Mouse (Mus musculus) stomach, embryonic 16.5 days (tissue): ENCODE measurements around the gene Prkca. TPM values are rescaled to one million over a fixed set of nuclear protein-coding genes. Genes with fewer than 3 reads are reported as not detected.

Experiments used
- ATAC-seq: fragments of 200-750 bp; cut with Nextera tagmentation; 2 replicates; pipeline ENCODE4 v1.8.0; 2017; ENCODE audit warnings: moderate number of reproducible peaks, moderate TSS enrichment; ENCODE audit not compliant: insufficient read depth, low FRiP score
- H3K27ac ChIP-seq: fragments of 300-500 bp; sonication (generic); 2 replicates; pipeline ENCODE4 v1.5.1; 2014; ENCODE audit warnings: low read length
- H3K27me3 ChIP-seq: fragments of 300-500 bp; sonication (generic); 2 replicates; pipeline ENCODE4 v1.6.1; 2014; ENCODE audit warnings: low read length, control low read depth, mixed read lengths; ENCODE audit not compliant: control insufficient read depth, insufficient read depth
- H3K36me3 ChIP-seq: fragments of 300-500 bp; sonication (generic); 2 replicates; pipeline ENCODE4 v1.6.1; 2014; ENCODE audit warnings: low read length; ENCODE audit not compliant: control insufficient read depth, insufficient read depth
- H3K4me1 ChIP-seq: fragments of 300-500 bp; sonication (generic); 2 replicates; pipeline ENCODE4 v1.6.1; 2014; ENCODE audit warnings: low read length, control low read depth, mixed read lengths; ENCODE audit not compliant: control insufficient read depth, insufficient read depth
- H3K4me2 ChIP-seq: fragments of 300-500 bp; sonication (generic); 2 replicates; pipeline ENCODE4 v1.6.1; 2014; ENCODE audit warnings: low read depth, low read length, mixed read lengths
- H3K4me3 ChIP-seq: fragments of 300-500 bp; sonication (generic); replicated peaks from 2 replicates; pipeline ENCODE4 v1.5.1; 2014; ENCODE audit warnings: mild to moderate bottlenecking, low read length
- H3K9ac ChIP-seq: fragments of 300-500 bp; sonication (generic); 2 replicates; pipeline ENCODE4 v1.6.1; 2014; ENCODE audit warnings: low read length
- H3K9me3 ChIP-seq: fragments of 300-500 bp; sonication (generic); replicated peaks from 2 replicates; pipeline ENCODE4 v1.6.1; 2016; ENCODE audit warnings: low read length, control low read depth; ENCODE audit not compliant: control insufficient read depth
- WGBS: fragments of 180-500 bp; shearing (Covaris S2); extraction: QIAGEN DNeasy Blood & Tissue Kit; methylation state at CpG from one replicate; pipeline ENCODE4 v1.1.7; 2014; 5-methylcytosine and 5-hydroxymethylcytosine counted together
- microRNA-seq: library from miRNA; unstranded; fragments of <30 nt; microRNA quantifications from one replicate; pipeline ENCODE4, GENCODE M21; 2016
- polyA plus RNA-seq: library from polyadenylated mRNA; unstranded; fragments of >200 nt; fragmentation: Nextera tagmentation; extraction: Ambion mirVana; gene quantifications from 2 replicates; pipeline ENCODE4 v1.2.1, GENCODE M21; 2015

The Prkca gene
- polyA plus RNA-seq, 1 experiment from 2014 or later: 6.5 TPM

- no peaks in the 10 kb centered on the region for H3K27me3 ChIP-seq
- WGBS: 66% methylated on average over 4 of the region's 4 CpGs
These were observed 448.1 kb downstream of the Prkca start for GRCm38 (mm10) chr11:107895635-107896034.

GRCm38 (mm10) chr11:107891377-107891776 is 452.4 kb downstream of the Prkca start:
- H3K27ac ChIP-seq: no peak overlapping the region
- no peaks in the 10 kb centered on the region for H3K27me3 ChIP-seq
- no peaks in the 10 kb centered on the region for H3K9me3 ChIP-seq
- H3K9ac ChIP-seq: no peak overlapping the region
- H3K4me1 ChIP-seq: no peaks in the 10 kb centered on the region
- 77% methylated on average over 3 of the region's 3 CpGs for WGBS
- ATAC-seq: no peak
- no peaks in the 10 kb centered on the region for H3K36me3 ChIP-seq
- no peak overlapping the region for H3K4me2 ChIP-seq
- H3K4me3 ChIP-seq: no peak overlapping the region

More at GRCm38 (mm10) chr11:107895635-107896034, 448.1 kb downstream of the Prkca start:
- H3K27ac ChIP-seq: no peak overlapping the region
- no peaks in the 10 kb centered on the region for H3K36me3 ChIP-seq
- no peaks in the 10 kb centered on the region for H3K4me1 ChIP-seq
- ATAC-seq: no peak
- H3K9me3 ChIP-seq: no peaks in the 10 kb centered on the region
- no peak overlapping the region for H3K9ac ChIP-seq
- no peak overlapping the region for H3K4me2 ChIP-seq
- no peak overlapping the region for H3K4me3 ChIP-seq

- 85% methylated on average over 6 of the region's 6 CpGs for WGBS
- no peak overlapping the region for H3K4me3 ChIP-seq
- H3K27ac ChIP-seq: no peak overlapping the region
- H3K9ac ChIP-seq: no peak overlapping the region
- no peaks in the 10 kb centered on the region for H3K9me3 ChIP-seq
- no peak for ATAC-seq
- H3K27me3 ChIP-seq: no peaks in the 10 kb centered on the region
- H3K36me3 ChIP-seq: no peaks in the 10 kb centered on the region
- no peaks in the 10 kb centered on the region for H3K4me1 ChIP-seq
- H3K4me2 ChIP-seq: no peak overlapping the region
These were observed 456.4 kb downstream of the Prkca start for GRCm38 (mm10) chr11:107887342-107887741.

Small RNAs within 50 kb of the gene (microRNA-seq; reads per million reads assigned to microRNA genes)
- not detected for gene Mir7223

Other genes starting within 250 kb of the Prkca start
- gene Apoh, start 574 bp downstream of the Prkca start, polyA plus RNA-seq: 22.7 and 27.2 TPM in 2 replicates
- gene Cep112, start 81.3 kb upstream of the Prkca start, polyA plus RNA-seq: 9.9 TPM in 2 replicates